Mouse (Mus musculus) adrenal gland, postnatal 14 days (tissue): ENCODE data around the gene Kcnj6. TPM values are rescaled to one million over a fixed set of nuclear protein-coding genes. Genes with fewer than 3 reads are reported as not detected.
A peak's percentile ranks its signal among the peaks of the same experiment; 100 is the strongest.
"Not testable (repeated sequence)": the region's sequence is repeated elsewhere in the genome, so short reads cannot be mapped to it uniquely, and the experiment has no call there.

Experiments used
- DNase-seq: peaks from one replicate; pipeline ENCODE4 v3.0.0; 2021; ENCODE audit warnings: mixed read lengths
- total RNA-seq: library from RNA; stranded (reverse); gene quantifications from 2 replicates; pipeline ENCODE4 v1.2.3, GENCODE M21; 2021

Kcnj6 gene
- total RNA-seq, 1 experiment from 2014 or later = 0.67 TPM

DNA sequence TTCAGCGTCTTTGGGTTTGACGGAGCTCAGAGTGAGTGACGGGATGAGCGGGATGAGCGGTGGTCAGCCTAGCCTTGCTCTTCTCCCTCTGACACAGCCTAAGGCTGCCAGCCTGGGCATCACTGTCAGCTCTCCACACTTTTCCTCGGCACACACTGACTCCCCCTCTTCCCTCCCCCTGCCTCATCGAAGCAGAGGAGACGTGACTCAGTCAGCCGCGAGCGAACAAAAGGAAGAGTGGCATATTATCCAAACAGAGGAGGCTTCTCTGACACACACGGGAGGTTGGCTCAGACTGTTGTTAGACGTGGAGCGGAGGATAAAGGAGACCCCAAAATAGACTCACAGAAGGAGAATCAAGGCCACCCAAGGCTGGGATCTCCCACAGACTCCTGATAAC lies 147.1 kb downstream of the Kcnj6 start:
- no peak for DNase-seq

DNA sequence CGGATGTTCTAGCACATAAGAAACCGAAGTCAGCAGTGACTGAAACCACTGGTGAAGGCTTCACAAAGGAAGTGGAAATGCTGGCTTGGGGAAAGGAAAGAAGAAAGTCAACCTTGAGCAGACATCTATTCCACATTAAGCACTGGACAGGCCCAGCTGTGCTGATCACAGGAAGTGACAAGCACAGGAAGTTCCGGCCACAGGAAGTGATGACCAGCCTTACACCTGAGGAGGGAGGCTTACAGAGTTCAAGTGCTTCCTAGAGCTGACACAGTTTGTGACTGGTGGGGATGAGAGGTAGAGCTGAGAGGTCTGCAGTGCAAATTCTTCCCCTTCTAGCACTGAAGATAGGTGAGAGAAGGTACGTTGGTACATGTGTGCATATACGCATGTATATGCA lies 151.5 kb downstream of the Kcnj6 start:
- no peak for DNase-seq

DNA sequence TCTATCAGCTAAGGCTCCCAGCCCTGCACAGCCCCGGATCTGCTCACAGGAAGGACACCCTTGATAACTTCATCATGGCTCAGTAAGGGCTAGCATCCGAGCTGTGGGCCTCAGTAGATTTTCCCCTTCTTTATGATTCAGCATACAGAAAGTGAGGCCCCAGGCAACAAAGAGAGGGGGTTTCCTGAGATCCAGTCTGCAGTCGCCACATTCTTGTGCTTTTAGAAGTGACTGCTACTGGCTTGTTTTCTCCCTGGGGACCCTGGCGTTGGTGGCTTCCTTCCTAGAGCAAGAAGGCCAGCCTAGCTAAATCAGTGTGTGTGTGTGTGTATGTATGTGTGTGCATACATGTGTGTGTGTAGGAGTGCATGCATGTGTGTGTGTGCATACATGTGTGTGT lies 152.7 kb downstream of the Kcnj6 start:
- no peak for DNase-seq

DNA sequence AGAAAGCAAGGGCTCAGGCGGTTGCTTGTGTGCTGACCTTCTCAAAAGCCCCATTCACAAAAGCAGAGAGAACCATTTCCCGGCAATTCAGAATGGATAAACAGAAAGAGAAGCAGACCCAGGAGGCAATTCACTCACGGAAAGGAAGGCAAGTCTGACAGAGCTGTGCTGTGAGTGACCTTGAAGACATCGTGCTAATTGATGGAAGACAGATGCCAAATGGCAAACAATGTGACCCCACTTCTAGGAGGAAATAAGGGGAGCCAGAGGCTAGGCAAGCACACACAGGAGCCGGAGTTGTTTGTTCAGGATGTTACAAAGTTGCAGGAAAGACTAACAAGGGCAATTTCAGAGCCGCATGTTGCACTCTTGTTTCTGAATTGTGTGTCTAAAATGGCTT lies 158.1 kb downstream of the Kcnj6 start:
- DNase-seq = no peak

DNA sequence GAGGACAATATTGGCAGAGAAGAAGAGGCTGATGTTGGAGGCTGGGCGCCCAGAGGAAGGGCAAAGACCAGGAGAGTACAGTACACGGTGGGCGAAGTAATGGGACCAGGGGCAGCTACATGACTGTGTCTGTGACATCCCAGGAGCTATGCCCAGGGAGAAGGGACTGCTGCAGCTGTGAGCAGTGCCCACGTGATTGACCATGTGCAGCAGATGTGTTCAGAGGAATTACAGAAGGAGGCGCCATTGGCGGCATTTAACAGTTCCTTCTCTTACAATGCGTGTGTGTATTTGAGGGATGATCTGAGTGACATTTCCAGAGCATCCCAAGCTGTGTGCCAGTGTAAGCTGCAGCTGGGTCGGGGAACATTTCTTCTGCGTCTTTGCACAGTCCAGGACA lies 159.6 kb downstream of the Kcnj6 start:
- no peak for DNase-seq

DNA sequence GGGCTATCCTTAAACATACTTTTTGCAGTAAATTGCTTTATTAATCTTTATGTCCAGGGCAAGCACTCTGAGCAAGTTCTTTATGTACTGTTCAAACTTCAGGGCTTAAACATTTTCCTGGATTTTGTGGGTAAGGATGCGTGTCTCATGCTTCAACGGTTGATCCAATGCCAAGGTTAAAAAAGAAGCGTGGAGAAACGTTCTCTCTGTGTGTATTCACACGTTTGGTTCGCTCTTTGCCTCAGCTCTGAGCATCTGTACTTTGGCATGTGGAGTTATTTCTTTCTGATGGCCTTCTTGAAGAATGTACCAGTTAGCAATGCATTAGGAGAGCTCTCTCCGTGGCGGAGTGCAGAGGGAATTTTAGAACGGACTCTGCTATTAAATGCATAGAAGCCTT lies 163.0 kb downstream of the Kcnj6 start:
- DNase-seq = no peak

DNA sequence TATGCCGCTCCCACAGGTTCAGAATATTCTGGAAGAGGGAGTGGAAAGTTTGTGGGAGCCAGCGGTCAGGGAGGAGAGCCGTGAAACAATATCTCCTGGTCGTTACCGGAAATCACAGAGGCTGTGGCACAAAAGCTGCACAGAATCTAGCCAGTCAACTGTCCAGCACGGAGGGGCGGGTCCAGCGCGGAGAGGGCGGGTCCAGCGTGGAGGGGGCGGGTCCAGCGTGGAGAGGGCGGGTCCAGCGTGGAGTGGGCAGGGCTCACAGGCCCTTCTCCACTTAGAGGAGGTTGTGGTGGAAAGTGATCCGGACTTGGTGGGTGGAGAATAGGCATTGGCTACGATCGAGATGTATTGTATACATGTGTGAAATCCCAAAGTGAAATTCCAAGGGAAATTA lies 169.3 kb downstream of the Kcnj6 start:
- DNase-seq = no peak

DNA sequence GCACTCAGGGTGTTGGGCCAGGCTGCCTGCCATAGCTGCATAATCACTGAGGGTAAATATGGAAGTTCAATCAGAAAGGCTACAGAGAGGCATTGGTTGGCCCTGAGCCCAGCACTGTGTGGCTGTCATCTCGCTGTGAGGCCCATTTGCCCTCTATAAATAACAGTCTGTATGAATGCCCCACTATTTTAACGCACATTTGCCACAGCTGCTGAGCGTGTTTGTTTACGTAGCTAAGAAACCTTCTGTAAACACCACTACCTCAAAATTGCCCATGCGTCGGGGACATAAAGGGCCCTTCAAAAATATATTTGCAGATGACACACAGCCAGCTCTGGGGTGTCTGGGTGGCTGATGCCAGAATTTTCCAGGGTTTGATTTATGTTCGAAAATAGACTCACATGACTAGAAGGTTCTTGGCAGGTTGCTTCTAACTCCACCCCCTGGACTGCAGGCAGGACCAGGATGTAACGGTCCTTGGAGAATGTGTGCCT lies 170.4 kb downstream of the Kcnj6 start:
- DNase-seq = peak; percentile 24

DNA sequence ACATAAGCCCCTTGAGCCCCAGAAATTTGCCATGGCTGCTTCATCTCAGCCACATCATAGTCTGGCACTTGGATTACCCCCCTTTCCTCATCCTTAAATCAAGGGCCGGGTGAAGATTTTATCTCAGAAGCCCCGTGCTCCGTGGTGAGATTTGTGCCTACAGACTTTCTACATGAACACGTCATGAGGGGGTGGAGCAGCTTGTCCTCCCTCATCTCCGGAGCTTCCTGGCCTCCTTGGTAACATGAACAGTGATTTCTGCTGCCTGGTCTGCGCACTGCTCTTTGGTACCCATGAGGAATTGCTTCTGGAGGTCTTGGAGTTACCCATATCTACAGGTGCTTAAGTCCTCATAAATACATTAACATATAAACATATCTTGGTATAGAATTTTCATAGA lies 172.2 kb downstream of the Kcnj6 start:
- DNase-seq = no peak

DNA sequence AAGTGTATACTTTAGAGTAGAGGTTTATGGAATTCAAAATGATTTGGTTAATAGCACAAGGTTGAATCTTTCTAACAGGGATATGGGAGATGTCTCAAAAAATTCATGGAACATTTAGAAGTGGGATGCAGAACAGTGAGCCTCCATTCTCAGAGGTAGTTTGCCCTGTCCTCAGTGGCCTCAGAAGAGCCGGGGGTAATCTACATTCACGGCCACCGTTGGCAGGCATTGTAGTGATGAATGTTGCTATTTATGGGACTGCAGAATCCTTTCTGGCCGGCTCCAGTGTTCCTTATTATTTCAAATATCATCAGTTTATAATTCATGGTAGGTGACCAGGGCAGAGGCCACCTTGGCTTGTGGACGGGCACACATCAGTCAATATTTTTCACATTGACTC lies 174.9 kb downstream of the Kcnj6 start:
- no peak for DNase-seq

DNA sequence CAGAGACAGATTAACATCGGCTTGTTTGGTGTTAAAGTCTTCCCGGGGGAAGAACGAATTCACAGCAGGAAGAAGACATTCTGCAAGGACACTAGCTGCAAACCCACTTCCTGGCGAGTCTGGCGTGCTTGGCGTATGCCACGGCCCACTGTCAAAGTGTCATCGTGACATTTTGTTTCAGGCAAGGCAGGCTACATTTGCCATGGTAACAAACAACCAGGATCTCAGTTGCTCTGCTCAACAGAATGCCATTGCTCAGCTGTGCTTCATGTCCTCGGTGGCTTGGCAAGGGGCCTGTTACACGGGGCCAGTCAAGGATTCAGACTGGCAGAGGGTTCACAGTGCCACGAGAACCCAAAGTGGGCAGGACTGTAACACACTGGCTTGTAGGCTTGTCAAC lies 175.9 kb downstream of the Kcnj6 start:
- DNase-seq = no peak

DNA sequence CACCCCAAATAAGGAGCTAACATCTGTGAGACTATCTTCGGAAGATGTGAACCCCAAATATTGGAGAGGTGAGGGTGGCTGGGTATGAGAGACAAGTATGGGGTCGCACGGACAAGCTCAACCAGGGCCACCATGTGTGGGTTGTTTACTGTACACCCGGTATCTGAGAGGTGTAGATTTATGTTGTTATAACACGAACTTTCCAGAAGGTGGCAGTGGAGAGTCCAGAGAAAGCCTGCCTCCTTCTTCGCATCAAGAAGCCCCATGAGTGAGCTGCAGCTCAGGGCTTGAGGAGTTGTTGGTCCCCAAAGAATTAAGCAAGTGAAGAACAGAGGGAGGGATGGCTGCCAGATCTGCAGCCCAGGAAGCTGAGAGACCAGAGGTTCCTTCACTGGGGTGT lies 181.1 kb downstream of the Kcnj6 start:
- DNase-seq = peak; percentile 14

DNA sequence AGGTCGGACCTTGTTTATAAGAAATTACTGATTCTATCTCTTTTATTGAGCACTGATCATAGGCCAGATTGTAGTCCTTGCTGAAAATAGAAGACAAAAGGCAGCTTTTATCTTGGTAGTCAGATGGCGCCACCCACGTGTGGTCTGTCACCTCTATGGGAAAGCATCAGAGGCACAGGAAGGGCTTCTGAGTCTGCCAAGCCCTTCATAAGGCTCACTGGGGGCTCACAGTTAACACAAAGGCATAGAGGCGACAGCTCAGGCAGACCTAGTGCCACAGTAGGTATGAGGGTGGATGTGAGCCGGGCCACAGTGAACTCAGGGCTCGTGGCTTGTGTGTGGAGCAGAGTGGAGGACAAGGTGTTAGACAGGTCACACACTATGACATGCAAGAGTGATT lies 181.6 kb downstream of the Kcnj6 start:
- no peak for DNase-seq

DNA sequence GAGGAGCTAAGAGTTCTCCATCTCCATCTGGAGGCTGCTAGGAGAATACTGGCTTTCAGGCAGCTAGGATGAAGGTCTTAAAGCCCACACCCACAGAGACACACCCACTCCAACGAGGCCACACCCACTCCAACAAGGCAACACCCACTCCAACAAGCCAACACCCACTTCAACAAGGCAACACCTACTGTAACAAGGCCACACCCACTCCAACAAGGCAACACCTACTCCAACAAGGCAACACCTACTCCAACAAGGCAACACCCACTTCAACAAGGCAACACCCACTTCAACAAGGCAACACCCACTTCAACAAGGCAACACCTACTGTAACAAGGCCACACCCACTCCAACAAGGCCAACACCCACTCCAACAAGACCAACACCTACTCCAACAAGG lies 188.2 kb downstream of the Kcnj6 start:
- not testable (repeated sequence) for DNase-seq

DNA sequence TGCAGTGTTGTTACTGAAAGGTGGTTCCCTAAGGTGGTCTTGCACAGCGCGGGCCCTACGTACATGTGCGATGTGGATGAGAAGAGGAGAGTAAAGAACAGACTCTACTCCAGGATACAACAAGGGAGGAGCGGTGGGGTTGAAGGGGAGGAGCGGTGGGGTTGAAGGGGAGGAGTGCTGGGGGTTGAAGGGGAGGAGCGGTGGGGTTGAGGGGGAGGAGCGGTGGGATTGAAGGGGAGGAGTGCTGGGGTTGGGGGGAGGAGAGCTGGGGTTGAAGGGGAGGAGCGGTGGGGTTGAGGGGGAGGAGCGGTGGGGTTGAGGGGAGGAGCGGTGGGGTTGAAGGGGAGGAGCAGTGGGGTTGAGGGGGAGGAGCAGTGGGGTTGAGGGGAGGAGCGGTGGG lies 199.3 kb downstream of the Kcnj6 start:
- DNase-seq = no peak

DNA sequence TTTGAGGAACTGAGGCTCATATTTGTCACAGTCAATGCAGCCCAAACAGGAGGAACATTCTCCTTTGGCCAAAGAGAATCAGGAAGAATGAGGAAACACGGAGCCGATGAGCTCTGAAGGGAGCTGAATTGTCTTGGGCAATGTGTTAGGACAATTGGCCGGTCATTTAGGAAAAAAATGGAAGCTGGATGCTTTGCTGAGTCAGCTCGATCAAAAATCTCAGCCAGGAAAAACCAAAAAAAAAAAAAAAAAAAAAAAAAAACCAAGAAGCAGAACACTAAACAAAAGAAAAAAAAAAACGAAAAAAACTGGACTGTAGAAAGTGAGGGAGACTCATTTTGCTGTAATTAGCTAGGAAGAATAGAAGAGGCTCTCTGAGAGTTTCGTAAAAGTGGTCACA lies 200.1 kb downstream of the Kcnj6 start:
- no peak for DNase-seq

DNA sequence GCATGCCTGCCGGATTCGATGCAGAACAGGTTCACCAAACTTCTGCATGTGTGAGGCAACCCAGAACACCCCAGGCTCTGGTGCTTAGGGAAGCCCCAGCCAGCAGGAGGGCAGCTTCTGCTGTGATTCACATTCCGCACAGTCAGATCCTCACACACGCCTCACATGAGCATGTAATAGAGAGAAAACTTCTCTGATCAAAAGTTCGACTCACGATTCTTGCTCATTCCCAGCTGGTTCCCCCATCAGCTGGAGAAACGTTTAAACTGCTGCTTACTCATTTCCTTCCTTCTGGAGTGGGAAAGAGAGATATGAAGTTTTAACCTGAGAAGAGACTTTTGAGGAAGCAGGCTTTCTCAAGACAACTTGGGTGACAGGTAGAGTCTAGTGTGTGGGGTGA lies 204.5 kb downstream of the Kcnj6 start:
- DNase-seq = no peak

DNA sequence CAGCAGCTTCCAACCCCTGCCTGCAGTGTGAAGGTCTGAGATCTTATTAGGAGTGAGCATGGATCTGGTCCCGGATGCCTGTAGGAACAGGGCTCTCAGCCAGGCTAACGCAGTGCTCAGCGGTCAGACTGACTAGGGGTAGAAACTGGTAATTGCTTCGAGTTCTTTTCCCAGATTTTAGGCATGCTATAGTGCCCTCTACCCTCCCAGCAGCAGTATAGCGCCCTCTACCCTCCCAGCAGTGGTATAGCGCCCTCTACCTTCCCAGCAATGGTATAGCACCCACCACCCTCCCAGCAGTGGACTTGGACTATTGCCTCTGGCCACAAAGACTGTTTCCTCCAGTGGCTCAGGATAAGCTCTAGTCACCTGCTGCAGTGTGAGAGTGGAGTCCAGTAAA lies 207.5 kb downstream of the Kcnj6 start:
- DNase-seq = peak; percentile 69

DNA sequence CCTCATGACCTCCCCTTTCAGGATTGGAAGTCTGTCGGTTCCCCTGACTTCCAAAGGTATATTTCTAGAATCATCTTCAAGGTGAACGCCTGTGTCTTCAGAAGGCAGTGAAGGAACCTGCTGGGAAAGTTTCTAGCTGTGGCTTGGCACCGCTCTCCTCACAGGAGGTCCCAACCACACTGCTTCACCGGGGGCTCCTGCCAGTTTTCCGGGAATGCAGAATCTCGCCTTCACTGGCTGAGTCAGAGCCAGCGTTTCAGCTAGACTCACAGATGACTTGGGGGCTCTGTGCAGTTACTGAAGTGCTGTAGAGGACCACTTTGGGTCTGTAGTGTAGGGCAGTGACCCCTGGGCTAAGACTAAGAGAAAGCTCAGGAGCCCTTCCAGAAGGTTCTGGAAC lies 208.8 kb downstream of the Kcnj6 start:
- DNase-seq = no peak

DNA sequence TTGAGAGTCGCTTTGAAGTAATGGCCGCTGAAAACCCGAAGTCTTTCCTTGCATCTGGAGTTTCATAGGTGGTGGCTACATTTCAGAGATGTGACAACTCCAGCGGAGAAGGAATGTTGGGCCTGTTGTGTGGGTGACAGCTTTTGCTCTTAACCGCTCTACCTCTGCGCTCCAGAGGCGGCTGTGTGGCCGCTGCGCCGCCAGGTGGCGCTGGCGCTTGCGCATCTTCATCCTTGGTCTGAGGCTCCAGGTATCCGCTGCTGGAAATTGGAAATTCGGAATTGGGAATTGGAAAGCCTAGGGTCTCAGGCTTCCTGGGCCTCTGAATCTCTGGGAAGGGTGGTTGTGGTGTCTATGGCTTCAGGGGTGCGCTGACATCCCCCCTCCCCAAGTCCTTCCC lies 209.3 kb downstream of the Kcnj6 start:
- DNase-seq = peak; percentile 74

DNA sequence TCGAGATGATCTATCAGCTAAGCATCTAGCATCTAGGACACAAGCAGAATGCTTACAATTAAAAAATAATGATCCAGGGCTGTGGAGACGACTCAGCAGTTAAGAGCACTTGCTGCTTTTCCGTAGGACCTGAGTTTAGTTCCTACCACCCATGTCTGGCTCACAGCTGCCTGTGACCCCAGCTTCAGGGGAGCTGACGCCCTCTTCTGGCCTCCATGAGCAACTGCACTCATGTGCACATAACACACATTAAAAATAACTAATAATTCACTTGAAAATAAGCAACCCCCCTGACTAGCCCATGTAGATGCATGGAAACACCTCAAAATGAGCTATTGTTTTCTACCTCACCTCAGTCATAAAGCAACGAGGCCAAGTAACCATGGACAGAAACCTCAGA lies 211.6 kb downstream of the Kcnj6 start:
- no peak for DNase-seq

DNA sequence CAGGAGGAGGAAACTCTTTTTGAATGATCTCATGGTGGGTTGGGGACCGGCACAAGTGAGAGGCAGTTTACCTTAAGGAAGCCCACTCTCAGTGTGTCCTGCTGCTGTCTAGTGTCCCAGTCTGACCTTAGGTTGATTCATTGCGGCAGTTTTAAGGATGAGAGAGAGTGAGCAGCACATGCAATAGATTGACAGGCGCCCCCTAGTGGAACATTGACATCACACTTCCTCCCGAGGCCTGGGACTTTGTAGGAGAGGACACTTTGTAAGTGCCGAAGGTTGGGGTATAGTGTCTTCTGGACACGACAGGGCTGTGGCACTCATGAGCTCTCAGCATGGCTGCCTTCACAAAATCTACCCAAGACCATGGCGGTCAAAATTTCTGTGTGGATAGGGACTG lies 213.8 kb downstream of the Kcnj6 start:
- DNase-seq = peak; percentile 39

DNA sequence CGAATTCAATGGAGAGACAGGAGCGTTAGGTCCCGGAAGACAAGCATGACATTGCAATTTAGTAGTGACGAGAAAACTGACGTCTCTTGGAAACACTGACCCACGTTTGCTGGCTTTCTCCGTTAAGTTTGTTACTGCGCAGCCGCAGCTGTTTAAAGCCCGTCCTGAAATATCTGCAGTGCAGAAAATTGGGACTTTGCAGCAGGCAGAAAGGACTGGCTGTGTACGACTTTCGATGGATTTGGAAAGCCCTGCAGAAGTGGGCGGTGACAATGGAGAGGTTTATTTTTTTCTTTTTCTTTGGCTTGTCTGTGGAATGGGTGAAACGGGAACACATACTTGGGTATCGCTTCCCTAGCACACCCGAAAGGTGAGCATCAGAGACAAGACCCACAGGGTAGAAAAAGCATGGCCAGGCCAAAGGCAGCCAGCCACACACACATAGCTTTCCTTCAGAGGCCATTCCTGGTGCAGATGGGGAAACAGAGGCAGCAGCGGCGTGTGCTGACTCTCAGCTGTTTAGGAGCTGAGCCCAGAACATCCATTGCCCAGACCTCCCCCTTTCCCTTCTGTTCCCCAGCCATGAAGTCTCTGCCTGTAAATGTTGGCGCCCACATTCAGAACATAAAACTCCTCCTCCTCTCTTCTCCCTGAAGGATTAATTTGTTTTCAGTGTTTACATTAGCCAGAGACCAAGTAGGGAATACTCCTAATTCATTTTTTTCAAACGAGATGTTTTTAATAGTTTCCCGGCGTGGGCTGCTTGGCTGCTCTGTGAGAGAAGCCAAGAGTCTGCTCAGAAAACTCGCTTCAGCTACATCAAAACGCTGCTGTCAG lies 215.2 kb downstream of the Kcnj6 start:
- DNase-seq = no peak

DNA sequence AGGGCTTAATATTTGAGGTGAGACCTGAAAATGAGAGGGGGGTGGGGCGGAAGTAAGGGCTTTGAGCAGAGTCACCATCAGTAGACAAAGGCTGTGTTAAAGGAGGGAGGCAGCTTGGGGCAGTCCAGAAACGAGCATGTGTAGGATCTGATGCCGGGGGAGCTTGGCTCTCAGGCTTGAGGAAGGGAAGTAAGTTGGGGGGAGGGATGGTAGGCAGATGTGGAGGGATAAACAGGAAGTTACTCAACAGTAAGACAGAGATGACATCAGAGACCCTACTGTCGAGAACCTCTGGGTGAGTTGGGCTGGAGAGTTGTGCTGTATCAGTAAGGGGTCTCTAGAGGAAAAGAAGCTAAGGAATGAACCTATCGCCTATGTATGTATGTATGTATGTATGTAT lies 223.6 kb downstream of the Kcnj6 start:
- DNase-seq = no peak

DNA sequence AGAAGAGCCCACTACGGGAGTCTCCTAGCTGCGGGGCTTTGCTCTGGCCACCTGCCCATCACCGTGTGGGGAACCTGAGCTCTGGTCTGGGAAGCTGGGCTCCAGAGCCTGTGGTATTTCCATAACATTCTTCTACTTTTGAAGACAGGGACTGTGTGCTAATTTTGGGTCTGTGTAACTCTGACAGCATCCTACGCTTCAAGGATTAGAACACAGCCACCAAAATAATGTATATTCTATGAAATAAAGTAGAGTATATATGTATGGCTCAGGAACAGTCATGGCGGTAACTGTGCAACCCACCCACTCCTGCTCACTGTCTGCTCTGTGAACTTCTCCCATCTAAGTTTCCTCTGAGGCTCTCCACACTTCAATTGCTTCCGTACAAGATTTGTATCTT lies 229.9 kb downstream of the Kcnj6 start:
- DNase-seq = no peak
